Mouse (Mus musculus) left cerebral cortex, postnatal 10 days (tissue): ENCODE results near the gene Ntf3. TPM values are rescaled to one million over a fixed set of nuclear protein-coding genes. Genes with fewer than 3 reads are reported as not detected.
A peak's percentile ranks its signal among the peaks of the same experiment; 100 is the strongest.

Source experiments
- DNase-seq, 2 experiments: peaks; one replicate each; pipeline ENCODE4 v3.0.0; 2021 to 2022; ENCODE audit warnings: low spot score in 2 of 2, mixed read lengths in 1 of 2; ENCODE audit errors: extremely low spot score in 1 of 2
- intact Hi-C: fragments of 180-260 bp; cut with DNase I; formaldehyde crosslinking; loops from one replicate; pipeline ENCODE4 v1.15.1; 2025
- total RNA-seq, 2 experiments: library from RNA; stranded (reverse); gene quantifications; 2 replicates each; pipeline ENCODE4 v1.2.3; 2021

Gene Ntf3
- total RNA-seq, 2 experiments from 2014 or later = 3.8 to 4.4 TPM

DNA sequence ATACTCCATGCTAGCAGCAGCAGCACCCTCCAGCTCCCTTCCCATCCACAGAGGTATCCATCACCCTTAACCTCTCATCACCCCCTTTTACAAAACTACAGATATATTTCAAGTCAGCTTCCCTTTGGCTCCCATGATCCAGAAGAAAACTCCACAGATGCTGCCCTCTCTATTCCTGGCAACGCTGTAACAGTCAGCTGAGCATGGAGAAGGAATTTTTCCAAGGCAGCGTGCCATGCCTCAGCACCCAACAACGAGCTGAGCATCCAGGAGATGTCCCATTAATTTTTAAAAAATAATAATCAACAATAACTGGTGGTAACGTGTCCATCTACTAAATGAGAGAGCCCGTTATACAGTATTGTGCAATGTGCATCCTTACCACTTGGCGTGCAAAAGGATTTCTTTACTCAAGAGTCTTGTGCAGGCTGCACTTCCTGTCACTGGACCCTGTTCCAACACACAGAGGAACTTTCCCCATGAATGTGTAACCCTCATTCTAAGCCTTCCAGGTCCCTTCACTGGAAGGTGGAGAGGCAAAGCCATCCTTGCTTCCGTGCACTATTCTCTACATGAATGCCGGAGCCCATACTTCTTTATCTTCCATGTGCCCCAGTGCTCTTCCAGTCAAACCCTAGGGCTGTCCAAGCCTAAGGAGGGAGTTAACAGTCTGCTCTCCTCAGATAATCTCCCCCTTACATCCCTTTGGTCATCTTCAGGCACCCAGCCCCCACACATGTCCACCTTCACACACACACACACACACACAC, 5.0 kb downstream of the Ntf3 start:
- intact Hi-C loops = no loop called here

DNA sequence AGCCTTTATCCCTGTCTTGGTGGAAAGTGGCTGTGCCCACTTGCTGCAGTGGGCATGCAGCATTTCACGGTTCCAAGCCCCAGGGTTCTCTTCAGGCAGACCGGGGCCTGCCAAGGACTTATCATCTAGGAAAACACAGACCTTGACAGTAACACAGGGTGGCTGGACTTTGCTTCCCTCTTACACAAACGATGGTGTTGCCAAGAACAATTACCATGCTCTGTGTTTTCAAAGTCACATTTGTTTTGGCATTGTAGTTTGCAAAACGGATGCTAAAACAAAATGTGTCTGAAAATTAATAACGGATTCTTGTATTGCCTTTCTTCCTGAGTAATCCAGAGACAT, 6.7 kb downstream of the Ntf3 start:
- DNase-seq = no peak
- intact Hi-C loops = no loop called here

More for the DNA sequence above, 5.0 kb downstream of the Ntf3 start:
- no peak for DNase-seq

DNA sequence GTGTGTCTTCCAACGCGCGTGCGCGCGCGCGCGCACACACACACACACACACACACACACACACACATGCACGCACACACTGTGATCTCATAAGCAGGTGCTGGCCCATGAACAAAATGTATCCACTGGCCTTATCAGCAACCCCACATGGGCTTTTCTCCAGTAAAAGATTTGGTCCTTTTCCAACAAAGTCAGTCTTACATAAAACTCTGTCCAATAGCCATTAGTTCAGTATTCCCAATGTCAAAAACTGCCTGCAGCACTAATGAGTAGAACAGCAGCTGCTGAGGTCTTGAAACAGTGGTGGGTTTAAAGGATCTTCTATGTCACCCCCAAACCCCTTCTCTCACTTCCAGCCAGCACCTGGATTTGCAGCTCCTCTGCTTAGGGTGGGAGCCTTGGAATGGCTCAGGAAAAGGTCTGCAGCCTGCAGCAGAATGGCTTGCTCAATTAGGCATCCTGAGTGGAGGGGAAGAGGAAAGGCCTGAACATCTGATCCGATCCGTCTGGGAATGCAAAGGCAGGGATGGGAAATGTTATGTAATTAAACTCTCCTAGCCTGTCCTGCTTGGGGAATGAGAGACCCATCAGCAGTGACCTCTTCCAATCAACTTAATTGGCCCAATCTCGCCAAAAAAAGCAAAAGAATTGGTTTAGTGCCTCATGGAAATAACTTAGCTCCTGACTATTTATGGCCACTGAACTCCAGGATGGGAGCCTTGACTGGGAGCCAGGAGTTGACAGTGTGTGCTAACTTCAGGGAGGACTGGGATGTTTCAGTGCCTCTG, 7.2 kb downstream of the Ntf3 start:
- DNase-seq = no peak
- intact Hi-C loops = loop anchor here (10.0 kb wide), 2 partner anchors 335 to 395 kb away; no protein-coding TSS in a partner anchor

DNA sequence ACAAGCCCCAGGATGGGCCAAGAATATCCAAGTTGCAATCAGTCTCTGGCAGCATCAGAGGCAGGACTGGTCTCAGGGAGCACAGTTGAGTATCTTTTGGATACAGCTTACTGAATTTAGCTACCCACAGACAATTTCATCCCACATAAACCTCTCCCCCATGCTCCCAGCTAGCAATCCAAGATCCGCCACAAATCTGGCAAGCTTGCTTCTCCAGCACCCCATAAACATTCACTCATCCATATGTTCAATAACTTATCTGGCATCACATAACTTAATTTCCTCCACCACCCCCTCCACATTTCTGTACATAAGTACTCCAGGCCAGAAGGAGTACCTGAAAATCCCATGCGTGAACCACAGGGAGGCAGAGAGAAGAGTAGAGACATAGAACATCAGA, 10.8 kb downstream of the Ntf3 start:
- no peak for DNase-seq
- intact Hi-C loops = loop anchor here (10.0 kb wide), 2 partner anchors 339 to 399 kb away; no protein-coding TSS in a partner anchor

DNA sequence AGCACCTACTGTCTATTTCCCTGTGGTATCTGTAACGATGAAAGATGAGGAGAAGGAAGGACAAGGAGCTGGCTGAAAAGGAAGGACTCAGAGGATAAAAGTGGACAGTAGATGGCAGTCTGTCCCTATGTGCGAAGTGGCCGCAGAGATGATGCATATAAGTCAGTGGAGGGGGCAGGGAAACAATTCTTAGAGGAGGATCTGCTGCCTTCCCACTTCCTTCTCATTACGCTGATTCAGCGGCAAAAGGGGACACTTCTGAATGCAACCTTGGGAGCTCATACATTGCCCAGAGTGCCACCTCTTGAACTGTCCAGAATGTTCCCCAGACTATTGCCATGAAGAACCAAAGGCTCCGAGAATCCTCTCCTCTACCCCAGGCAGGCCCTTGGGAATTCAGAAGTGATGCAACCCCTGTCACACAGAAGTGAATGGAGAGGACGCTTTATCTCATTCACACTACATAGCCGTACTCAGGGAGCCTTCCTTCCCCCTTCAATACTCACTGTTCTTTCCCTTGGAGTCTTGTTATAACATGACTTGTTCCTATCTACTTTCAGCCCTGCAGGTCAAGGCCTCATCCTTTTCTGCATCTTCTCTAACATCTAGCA, 12.2 kb downstream of the Ntf3 start:
- intact Hi-C loops = loop anchor here (10.0 kb wide), 2 partner anchors 340 to 400 kb away; no protein-coding TSS in a partner anchor
- no peak for DNase-seq

DNA sequence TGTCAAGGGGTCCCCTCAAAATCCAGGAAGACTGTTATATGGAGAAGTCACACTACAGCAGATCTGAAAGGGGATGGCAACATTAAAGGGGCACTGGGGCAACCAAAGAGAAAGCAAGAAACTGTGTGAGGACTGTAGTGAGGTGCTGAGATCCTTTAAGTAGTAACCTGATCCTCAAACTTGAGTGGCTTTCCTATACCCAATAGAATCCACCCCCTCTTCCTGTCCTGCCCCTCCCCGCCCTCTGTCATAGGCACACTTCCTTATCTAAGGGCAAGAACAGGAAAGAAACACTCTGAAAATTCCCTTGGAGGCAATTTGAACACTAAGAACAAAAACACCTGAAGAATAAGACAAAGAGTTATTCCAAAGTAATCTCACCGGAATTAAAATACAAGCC, 13.6 kb downstream of the Ntf3 start:
- intact Hi-C loops = loop anchor here (10.0 kb wide), 2 partner anchors 342 to 402 kb away; no protein-coding TSS in a partner anchor
- DNase-seq = no peak

DNA sequence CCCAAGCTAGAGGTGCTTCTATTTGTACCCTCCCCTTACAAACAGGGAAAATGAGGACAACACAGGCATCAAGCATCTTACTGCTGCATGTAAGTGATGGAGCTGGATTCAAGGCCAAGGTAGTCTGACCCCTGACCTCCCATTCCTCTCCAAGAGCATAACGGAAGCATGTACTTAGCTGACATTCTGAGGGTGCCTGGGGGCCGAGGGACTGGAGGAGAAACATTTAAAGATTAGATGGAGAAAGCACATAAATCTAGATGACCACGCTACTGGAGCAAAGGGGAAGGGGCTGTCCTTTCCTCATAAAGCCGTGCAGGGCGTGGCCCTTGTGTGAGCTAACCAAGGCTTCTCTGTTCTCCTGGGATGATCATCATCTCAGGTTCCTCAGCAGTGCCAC, 23.1 kb downstream of the Ntf3 start:
- intact Hi-C loops = no loop called here
- DNase-seq = no peak

DNA sequence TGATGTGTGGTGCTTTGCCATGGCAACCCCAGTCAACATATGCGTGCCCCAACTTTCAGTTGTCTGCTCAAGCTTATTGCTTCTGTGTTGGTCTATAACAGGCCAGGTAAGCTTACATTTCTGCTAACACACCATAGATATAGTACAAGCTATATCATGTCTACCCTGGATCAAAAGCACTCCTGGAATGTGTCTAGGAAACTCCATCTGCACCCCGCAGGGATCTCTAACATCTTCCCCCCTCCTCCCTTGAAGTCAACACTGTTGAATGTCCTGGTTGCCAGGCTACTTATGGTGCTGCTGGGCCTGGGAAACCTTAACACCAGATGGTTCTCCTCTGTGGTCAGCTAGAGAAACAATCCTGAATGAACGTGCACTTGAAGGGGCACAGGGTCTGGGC, 24.0 kb downstream of the Ntf3 start:
- intact Hi-C loops = no loop called here
- no peak for DNase-seq

DNA sequence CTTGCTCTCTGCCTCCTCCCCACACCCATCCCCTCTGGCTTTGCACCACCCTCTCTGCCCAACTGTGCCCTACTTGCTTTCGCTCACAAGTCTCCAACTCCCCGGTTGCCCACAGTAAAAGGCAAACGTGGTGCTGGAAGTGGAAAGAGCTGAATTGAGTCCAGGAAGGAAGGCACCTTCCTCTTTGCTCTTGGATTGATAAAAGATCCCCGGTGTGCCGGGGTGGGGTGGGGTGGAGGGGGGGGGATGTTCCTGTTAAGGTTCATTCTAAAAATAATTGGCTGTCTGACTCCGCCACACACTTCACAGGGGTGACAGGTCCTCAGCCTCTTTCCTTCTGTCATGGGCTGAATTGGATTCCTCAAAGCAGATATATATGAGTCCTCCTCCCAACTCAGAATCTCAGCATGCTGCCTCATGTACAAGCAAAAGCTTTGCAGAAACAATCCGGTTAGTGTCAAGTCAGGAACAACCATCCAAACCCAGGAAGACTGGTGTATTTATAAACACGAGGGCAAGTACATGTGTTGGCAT, 24.6 kb downstream of the Ntf3 start:
- DNase-seq = no peak
- intact Hi-C loops = no loop called here

DNA sequence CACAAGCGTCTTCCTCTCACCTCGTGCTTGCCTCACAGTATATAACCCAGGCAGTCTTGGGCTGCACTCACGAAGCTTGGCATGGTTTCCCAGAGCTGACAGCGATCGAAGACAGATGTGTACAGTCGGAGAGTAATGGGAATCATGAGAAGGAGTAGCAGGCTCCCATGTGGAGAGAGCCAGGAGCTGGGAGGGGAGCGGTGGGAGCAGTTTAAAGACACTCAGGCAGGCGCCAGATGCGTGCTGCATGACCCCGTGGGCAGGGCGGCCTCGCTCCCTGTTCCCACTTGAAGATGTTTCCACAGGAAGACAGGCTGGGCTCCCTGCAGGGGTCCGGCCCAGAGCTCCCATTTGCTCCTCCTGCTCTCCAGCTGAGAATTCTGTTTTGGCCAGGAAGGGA, 25.2 kb downstream of the Ntf3 start:
- intact Hi-C loops = no loop called here

DNA sequence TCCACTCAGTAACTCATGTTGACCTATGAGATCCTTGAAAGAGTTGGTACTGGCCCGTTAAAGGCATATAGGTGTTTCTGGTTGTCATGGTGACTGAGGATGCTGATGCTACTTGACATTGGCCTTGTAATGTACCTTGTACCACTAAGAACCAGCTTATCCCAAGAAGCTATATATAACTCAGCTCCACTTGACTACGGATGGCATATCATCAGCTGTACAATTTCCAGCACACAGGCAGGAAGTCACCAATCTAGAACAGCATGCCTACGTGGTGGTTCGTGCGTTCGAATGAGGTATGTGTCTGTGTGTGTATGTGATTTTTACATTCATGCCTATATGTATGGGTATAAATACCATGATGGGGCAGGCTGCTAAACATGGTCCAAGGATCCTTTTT, 25.7 kb downstream of the Ntf3 start:
- no peak for DNase-seq
- intact Hi-C loops = no loop called here

More for the DNA sequence above, 25.2 kb downstream of the Ntf3 start:
- DNase-seq = peak in 1 of 2 experiments; percentile 64

DNA sequence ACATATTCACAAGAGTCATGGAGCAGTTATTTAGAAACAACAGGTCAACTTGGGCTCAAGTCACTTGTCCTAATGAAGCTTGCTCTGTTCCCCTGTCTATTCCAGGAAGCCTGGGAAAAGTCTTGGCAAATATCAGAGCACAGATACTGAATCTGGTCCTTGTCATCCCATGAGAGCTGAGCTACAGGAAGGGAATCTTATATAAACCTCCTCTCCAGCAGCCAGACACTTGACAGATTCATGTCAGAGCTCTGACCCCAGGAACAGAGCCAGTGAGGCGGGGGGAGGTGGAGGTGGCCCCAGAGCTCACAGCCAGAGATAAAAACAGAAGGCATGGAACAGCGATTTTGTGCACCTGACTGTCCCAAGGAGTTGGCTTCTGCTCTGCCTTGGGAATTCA, 26.3 kb downstream of the Ntf3 start:
- DNase-seq = no peak
- intact Hi-C loops = no loop called here

DNA sequence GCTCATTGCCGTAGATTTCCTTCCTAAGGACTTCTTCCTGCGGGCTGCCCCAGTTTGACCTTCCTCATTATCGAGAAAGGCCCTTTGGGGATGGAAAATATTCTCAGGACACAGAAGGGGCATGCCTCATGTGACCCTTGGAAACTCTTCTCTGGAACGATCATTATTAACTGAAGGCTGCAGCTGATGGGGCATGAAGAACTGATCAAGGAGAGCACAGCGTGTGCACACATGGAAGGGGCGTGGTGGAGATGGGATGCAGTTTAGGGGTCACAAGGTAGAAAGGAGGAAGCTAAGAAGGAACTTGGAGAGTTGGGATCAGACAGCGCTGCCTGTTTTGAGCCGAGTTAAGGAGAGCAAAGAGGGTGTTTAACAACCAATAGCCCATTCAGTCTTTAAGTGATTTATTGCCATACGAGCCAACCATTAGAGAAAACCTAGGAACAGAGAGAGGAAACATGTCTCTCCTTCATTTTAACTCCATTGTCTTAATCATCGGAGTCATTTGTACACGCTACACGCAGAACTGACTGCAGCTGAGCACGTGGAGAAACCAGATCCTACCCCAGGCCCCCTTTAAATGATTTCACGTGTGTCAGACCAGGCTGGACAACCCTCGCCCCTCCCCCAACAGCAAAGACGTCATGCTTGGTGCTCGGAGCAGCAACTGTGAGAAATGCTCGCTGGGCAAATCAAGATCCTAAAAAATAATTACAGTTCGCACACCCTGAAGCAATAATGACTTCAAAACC, 32.4 kb downstream of the Ntf3 start:
- intact Hi-C loops = no loop called here
- DNase-seq = no peak

DNA sequence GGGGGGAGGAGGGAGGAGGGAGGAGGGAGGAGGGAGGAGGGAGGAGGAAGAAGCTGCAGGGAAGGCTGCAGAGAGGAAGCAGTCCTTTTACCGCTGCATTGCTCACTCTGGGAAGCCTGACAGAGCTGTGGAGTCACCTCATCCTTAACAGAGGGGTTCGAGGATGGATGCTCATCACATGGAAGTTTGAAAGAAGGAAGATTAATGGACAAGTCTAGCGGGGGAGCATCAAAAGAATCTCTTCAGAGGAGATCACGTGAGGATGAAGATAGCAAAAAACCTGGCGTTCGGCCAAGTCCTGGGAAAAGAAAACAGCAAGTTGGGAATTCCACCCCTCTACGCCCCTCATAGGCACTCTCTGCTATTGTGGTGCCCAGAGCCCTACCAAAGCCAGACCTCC, 38.5 kb downstream of the Ntf3 start:
- peak in 1 of 2 experiments; percentile 31 for DNase-seq
- intact Hi-C loops = no loop called here

DNA sequence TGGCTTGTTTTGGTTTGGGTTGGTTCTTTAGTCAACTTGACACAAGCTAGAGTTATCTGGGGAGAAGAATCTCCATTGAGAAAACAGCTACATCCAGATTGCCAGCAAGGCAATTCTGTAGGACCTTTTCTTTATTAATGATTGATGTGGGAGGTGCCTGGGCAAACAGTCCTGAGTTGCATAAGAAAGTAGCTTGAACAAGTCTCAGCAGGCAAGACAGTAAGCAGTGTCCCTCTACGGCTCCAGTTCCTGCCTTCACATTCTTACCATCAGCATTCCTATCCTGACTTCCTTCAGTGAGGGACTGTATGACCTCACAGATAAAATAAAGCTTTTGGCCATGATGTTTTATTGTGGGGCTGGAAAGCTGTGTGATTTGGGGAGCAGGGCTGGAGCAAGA, 48.5 kb downstream of the Ntf3 start:
- DNase-seq = no peak
- intact Hi-C loops = no loop called here

DNA sequence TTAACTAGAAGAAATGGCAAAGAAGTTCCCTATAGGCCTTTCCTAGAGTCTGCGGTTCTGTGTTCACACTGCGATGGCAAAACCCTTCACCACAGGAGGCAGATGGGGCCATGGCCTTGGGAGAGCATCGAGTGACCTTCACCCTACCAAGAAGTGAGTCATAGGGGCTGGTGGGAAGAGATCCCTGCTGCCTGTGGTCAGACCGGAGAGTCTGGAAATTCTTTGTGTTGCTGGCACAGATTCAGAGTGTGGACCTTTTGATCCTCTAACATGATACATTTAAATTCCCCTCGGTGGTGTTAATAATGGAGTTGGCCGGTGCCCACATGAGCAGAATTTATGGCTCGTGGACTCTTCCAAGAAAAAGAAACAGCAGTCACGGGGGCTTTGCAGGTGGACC, 49.5 kb downstream of the Ntf3 start:
- intact Hi-C loops = no loop called here
- no peak for DNase-seq

DNA sequence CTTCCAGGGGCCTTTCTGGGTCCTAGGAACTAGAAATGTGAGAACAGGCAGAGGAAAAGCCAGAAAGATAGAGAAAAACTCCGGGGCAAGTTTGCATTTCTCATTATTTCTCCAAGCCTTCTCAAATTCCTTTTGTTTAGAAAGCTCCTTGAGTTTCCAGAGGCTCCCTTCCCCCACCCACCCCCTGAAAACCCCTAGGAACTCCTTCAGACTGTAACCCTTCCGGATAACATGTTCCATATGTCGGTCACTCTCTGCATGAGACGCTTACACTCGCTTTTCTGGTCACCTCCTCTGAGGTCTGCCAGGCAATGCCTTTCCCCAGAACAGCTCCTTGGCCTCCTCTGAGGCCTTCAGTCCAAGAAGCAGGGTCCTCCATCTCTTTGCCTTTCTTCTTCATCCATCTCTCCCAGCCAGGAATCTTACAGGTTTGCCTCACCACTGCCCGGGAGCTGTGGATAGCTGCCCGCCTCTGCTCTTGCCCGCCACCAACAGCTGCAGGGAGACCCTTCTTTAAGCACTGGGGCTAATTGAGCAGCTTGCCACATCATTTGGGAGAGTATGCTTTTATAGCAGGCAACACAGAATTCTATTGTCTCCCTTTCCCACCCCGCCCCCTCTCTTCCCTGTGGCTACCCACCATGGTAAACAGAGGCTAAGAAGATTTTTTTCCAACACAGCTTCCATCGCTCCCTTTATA, 51.6 kb downstream of the Ntf3 start:
- no peak for DNase-seq
- intact Hi-C loops = no loop called here
